Mouse (Mus musculus) forelimb bud, embryonic 11.5 days (tissue): ENCODE results near the gene 4930544D05Rik.
"Not testable (repeated sequence)": the region's sequence is repeated elsewhere in the genome, so short reads cannot be mapped to it uniquely, and the experiment has no call there.

ENCODE experiments used
- DNase-seq: peaks from one replicate; pipeline ENCODE4 v3.0.0-alpha.2; 2012; ENCODE audit warnings: low read depth, low spot score

4930544D05Rik gene

DNA sequence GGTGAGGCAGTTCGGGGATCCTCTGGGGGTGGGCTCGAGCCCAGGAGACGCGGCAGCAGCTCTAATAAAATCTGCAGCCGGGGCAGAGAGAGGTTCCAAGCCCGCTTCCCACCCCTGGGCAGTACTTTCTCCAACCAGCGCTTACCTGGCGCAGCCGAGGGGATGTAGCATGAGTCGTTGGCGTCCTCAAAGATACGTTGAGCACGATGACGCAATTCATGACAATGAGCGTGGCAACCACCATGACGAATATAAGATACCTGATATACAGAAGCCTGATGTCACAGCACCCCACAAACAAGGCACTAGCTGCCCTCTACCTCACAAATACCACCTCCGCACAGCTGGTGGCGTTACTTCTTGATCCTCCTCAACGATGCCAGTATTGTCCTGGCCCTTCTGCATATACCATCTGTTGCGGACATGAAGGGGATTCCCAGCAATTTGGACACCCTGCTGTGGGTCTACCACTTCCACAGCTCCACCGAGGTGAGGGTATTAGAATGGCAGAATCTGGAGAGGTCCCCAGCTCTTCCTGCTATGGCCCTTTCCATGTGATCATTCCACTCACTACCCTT lies at the start of gene 4930544D05Rik:
Gene 4930544D05Rik, plus strand, starts transcription at position 333 of the 578 bp plus-strand sequence.
- no peak for DNase-seq

DNA sequence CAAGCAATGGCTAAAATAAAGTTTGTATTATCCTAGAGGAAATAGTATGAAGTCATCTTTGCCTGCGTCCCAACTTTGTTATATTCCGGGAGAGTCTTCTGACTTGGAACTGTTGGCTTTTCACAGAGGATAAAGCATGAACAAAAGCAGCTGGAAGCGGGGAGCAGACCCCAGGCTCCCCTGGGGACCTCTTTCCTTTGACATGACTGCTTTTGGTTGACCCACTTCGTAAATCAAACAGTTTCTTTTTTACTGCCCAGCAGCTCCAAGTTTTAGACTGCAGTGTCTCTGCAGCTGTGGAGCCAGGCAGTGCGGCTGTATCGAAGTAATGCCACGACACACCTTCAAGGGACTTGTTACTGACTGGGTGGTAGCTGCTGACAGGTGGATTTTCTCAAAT lies 49.1 kb upstream of the 4930544D05Rik start:
- DNase-seq = peak; percentile 57

DNA sequence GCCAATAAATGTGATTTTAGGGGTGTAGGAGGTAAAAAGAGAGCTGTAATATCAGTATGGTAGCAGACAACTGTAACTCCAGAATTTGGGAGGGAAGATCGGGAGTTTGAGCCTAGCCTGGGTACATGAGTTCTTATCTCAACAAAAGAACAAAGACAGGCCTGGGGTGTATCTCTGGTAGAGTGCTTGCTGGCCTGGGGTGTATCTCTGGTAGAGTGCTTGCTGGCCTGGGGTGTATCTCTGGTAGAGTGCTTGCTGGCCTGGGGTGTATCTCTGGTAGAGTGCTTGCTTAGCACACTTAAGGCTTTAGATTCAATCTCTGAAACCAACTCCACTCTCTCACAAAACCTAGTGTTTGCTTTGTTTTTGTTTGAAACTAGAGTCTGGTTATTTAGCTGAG lies 45.0 kb upstream of the 4930544D05Rik start:
- DNase-seq = not testable (repeated sequence)

DNA sequence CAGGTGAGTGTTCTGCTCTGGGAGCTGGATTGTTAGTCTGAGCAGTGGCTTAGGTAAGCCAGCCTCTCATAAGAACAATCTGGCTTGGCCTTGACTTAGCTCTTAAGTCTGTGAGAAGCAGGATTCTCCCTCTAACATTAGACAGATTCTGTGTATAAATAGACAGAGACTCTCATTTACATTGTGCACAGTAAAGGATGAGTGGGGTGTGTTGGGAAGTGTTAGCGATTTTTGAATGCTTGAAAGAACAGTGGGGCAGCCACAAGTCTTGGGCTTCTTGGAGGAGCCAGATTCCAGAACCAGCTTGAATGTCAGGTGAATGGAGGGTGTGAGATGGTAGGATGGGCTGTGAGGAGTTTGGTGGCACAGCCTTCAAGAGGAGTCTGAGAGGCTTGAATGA lies 44.0 kb upstream of the 4930544D05Rik start:
- no peak for DNase-seq

DNA sequence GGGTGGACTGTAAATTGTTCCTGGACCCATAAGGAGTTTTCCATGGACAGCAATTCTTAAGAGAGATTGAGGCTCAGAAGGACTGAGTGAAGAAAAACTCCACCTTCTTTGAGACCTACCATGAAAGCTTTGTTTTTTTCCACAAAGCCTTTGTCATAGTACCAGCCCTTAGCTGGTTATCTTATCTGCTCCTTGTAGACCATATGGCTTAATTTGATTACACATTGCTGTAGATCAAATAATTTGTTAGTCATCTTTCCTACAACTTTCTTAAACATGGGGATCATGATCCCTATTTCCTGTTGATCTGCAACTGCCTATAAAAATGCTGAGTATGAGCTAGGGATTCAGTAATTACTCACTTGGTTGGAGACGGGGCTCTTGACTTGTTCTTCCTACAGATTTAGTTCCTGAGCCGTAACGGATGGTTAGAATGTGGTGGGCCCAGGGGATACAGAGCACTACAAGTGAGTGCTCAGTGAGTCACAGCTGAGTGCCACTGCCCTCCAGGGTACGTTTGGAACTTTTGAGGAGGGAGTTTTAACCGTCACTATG lies 43.2 kb upstream of the 4930544D05Rik start:
- no peak for DNase-seq

DNA sequence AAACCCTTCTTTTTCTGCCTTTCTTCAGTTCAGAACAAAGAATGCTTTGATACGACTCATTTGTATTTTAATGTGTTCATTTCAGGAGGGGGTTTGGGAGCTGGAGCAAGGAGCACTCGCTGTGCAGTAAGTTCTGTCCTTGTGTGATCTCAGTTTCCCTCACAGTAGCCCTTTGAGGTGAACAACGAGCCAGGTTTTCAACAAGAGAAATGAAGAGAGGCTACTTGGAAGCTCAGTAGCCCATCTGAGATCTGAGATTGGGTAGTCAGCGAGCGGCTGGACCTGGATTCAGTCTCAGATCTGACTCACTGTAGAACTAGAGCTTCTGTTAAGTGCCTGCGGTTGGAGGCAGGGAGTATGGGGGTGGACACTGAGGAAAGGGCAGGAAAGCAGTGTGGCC lies 41.8 kb upstream of the 4930544D05Rik start:
- DNase-seq = no peak

DNA sequence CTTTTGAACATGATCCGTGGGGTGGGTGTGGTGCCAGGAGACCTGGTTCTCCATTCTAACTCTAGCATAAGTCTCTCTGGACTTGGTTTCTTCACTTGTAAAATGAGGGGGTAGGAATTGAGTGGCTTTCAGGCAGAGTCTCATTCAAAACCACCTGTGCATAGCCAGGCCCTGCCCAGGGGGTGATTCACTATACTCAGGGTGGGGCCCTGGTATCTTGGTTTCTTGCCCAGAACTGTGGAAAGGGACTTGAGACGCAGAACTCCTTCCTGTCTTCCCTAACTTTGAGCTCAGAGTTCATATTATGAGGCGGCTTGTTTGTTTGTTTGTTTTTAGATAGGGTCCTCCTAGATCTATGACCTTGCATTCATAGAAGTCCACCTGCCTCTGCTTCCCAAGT lies 38.4 kb upstream of the 4930544D05Rik start:
- DNase-seq = no peak

DNA sequence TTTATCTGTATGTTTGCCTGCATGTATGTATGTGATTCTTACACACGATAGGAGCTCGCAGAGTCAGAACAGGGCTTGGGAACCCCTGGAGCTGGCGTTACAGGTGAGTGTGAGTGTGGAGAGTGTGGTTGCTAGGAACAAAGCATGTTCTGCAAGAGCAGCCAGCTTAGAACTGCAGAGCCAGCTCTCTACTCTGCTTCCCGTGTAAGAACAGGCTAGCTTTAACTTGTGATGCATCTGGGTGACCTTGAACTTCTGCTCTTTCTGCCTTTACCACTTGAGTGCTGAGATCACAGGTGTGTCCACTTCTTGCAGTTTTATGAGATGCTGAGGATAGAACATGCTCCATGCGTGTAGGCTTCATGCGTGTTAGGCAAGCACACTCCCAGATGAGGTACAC lies 36.7 kb upstream of the 4930544D05Rik start:
- DNase-seq = no peak

DNA sequence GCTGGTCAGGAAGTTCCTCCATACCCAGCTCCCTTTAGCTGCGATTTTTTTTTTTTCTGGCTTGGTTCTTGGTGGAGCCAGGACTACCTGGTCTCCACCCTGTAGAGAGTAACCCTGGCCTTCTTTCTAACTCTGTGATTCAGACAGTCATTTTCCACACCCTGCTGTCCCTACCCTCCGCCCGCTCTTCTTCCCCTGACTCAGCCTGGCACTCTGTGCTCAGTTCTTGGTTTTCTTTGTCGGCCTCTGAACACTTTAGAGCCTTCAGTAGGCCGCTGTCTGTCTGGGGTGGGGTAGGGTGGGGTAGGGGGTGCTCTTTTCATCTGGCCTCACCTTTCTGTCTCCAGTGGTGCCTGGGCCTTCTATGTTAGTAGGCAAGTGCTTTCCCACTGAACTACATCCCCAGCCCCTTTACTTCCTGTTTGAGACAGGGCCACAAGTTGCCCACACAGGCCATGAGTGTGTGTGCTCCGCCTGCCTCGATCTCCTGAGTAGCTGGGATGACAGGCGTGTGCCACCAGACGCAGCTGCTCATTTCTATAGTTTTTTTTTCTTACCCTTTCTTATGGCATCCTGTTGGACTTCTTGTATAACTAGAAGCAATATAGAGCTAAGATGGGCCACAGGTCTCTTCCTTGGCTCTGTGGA lies 35.8 kb upstream of the 4930544D05Rik start:
- no peak for DNase-seq

DNA sequence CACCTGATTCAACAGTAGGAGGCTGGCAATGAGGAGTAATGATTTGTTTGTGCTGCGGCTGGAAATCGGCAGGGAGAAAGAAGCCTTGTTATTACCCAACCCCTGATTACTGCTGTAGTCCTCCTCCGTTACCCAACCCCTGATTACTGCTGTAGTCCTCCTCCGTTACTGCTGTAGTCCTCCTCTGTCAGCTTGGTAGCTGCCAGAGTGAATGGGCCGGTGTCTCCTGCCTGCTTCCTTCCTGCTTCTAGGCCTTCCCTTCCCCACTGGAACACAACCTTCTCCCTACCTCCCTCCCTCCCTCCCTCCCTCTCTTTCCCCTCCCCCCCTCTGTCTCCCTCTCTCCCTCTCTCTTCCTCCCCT lies 35.3 kb upstream of the 4930544D05Rik start:
- DNase-seq = no peak

DNA sequence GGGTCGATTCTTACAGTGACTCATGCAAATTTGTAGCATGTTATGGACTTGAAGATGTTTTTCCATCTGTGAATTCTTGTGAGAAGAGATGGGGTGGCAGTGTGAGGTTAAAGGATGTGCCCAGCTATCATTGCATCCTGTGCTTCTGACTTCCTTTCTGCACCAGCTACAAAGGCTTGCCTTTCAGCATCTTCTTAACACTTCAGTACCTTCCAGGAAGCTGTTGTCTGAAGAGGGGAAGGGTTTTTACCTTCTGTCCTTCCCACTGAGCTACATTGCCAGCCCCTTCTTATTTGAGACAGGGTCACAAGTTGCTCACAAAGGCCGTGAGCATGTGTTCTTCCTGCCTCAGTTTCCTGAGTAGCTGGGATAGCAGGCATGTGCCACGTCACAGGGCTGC lies 34.7 kb upstream of the 4930544D05Rik start:
- no peak for DNase-seq

DNA sequence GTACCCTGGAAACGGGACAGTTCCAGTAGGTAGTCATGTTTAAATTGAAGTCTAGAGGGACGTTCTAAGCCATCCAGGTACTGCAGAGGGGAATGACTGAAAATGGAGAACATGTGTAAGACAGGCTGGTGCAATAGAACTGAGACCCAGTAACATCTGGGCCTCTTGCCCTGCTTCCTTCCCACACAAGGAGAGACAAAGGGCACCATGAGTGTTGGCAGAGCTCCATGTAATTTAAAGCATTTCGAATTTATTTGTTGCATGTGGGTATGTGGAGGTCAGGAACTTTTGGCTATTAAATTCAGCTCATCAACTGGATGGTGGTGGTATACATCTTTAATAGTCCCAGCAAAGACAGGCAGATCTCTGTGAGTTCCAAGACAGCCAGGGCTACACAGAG lies 33.5 kb upstream of the 4930544D05Rik start:
- peak; percentile 17 for DNase-seq

DNA sequence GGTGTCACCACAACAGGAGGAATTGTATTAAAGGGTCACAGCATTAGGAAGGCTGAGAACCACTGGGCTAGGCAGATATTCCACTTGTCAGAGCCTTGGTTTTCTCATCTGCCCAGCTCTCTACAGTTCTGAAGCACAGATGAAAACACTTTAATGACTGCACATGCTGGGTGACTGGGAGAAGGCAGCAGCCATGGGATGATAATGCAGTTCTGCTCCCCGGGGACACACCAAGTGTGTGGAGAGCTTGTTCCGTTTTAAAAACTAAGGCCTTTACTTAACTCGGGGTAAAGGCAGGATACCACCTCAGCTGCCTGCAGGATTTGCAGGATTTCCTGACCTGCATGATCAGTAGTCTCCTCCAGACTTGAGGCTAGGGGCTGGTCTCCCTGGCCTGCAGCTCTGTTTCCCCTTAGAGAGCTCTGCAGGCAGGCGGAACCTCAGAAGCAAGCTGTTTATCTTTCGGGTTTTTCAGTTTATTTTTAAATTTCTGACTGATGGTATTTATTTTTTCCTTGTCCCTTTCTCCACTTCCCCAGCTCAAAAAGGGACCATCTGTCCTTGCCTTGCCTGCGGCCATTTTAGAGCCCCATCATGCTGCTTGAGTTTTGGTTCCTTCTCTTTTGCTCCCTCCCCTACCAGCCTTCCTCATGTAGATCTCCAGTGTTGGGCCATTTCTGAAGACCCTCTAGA lies 32.5 kb upstream of the 4930544D05Rik start:
- no peak for DNase-seq

DNA sequence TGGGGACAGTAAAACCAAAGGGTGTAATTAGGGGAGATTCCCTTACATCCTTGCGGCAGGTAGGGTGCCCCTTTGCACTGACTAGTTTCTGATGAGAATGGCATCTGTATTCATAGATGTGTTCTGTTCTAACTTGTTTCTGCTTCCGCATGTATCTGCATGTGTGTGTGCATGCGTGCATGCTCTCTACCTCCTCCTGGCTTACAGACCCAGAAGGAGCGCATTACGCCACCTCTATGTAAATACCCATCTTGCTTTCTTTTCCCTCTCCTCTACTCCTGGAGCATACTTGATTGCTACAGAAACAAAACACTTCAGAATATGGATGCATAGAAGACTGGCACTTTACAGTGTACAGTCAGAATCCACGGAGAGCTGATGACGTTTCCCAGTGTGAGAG lies 31.9 kb upstream of the 4930544D05Rik start:
- DNase-seq = no peak

DNA sequence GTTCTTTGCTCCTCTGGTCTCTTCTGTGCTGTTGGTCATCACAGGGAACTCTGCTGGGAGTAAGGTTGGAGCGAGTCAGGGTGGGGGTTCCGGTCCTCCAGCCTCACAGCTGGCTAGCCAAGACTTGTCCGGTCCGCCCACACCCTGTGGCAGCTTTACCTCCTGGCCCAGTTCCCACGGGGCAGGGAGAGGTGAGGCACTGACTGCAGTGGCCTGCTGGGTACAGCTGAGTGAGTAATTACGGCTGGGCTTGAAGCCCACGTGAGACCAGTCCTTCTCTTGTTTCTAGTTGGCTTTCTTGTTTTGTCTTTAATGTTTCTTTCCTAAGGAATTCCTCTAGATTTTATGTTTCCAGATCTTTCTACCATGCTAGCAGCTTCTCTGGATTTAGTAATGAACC lies 30.2 kb upstream of the 4930544D05Rik start:
- no peak for DNase-seq

DNA sequence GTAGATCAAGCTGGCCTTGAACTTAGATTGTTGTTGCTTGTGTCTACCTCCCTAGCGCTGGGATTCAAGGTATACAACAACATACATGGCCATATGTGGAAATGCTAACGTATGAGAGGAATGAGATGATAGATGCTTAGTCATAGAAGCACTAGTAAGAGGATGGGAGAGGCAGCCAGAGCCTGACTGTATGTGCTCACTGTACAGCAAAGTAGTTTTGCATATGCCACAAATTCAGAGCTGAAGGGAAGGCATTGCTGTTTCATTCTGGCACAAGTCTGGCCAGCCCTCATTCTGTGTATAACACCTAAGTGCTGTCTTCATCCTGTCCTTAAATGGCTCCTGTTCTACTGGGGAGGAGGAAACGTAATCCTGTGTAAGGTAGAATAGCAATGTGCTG lies 29.4 kb upstream of the 4930544D05Rik start:
- no peak for DNase-seq

DNA sequence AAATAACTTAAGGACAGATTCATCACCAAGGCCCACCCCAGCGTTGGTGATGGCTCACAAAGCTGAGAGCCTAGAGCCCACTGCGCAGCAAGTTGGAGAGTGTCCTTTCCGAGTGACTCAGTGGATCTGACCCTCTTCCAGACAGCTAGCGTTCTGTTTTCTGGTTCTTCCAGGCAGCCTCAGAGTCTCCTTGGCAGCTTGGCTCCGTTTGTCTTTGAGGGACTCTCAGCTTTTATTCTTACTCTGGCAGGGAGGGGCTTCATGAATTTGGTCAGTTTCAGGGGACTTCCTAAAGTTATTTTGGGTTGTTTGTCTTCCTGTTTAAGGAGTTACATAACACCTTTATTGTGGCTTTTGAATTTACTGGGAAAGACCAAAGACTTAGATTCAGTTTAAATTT lies 28.7 kb upstream of the 4930544D05Rik start:
- DNase-seq = no peak

DNA sequence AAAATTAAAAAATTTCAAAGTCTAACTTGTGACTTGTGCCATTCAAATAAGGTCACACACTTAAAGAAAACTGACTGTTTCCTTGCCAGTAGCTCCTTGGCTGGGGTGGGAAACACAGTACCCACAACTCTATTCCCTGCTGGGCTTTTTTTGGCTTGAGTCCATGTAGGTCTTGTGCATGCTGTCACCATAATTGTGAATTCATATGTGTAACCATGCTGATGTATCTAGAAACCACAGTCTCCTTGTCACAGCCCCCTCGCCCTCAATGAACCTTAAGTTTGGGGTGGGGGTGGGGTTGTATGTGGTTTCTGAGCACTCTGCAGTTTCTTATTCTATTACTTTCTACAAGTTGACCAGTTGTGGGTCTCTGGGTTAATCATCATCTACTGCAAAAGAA lies 23.9 kb upstream of the 4930544D05Rik start:
- DNase-seq = no peak

DNA sequence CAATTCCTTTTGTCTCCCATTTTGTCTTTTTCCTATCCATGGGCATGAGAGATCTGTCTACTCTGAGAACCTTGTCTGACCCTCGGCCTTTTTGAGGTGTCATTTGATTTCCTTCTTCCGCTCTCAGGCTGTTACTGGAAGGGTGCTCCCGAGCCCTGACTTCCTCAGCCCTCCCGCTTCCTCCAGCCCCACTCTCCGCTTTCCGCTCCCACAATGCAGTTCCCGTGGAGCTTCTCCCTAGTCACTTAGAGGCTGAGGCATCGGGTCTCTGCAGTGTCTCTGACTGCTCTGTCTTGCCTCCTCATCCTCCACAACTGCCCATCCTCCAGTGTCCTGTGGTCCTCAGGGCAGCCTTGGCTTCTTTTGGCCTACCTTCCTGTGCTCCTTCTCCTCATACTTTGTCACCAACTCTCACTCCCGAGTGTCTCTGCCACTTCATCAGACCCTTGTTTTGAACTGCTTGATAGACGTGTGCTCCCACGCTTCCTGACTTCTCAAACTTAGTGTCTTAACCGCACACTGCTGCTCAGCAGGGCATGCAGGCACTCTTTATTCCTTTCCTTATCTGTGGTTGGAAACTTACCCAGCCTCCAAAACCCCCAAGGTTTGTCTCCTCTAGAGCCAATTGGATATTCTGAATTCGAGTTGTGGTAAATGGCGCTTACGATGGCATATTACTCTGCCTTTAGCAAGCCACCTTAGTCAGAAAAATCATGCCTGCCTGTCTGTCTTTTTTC lies 21.2 kb upstream of the 4930544D05Rik start:
- no peak for DNase-seq

DNA sequence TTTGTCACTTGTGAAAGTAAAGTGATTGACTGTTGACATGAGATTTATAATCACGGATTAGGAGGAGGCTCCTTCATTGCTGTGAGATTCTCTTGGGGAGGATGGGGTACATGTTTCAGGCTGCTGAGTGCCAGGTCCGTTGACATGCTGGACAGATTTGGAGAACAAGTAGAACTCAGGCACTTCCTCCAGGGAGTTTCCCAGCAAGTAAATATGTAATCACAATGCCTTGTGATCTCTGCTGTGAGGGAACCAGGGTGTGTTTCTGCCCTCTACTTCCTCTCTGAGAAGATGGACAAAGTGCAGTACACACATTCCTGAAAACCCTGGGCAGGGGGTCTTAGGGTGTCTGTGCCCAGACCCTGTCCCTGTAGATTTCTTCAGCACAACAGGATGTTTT lies 20.0 kb upstream of the 4930544D05Rik start:
- DNase-seq = no peak

DNA sequence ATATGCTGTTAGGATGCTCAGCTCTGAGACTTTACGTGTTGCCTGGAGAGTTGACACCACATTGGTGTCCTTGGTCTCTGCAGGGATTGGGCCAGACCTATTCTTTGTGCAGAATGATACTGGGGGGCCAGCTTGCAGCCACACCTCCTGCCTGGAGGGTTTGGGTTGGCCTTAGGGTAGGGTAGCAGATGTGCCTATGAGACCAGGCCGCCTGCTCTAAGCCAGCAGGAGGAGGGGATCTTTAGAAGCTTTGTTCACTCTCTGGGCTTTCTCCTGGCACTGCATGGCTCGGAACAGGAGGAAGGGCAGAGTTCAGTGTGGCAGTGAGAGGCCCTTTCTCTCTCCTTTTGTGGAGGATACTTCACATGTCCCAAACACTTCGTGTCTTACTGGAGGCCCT lies 19.6 kb upstream of the 4930544D05Rik start:
- DNase-seq = no peak

DNA sequence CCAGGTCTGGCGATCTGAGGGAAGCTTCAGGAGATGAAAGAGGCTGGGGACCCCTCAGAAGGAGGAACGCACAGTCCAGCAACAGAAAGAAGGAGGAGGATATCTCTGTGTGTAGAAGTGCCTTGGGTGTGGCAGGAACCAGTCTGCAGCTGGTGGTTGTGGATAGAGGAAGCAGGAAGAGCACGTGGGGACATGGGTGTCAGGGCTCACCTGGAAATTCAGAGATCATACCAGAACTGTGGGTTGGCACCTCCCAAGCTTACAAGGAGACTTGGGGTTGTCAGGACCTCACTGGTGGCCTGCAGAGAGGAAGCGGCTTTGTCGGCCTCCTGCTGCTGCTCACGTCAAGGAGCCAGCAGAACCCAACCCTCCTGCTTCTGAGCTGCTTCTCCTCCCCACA lies 18.3 kb upstream of the 4930544D05Rik start:
- DNase-seq = no peak
